Mouse (Mus musculus): ENCODE measurements at regions not wholly inside any gene's neighbourhood (a gene's known extent, or its start where the extent isn't known, plus 50 kb on each side); places are given as distances from the start of the nearest gene placed in this dataset.
A peak's percentile ranks its signal among the peaks of the same experiment; 100 is the strongest.

DNA sequence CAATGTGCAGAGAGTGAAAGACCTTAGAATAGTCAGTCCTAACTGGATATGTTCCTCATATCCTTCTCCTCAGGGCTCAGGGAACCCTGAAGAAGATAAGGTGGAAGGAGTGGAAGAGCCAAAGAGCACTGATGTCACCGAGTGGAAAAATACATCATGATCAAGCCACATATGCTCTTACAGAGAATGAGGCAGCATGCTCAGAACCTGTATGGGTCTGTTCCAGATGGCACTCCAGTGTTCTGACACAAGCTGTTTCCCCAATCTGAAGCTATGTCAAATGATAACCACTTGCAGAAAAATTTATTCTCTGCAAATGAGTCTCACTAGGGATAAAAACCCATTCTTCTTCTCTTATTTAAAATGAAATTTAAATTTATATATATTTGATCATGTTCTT, 572.6 kb upstream of the Robo2 start:
- 97% methylated on average over 1 of the region's 1 CpGs for WGBS

DNA sequence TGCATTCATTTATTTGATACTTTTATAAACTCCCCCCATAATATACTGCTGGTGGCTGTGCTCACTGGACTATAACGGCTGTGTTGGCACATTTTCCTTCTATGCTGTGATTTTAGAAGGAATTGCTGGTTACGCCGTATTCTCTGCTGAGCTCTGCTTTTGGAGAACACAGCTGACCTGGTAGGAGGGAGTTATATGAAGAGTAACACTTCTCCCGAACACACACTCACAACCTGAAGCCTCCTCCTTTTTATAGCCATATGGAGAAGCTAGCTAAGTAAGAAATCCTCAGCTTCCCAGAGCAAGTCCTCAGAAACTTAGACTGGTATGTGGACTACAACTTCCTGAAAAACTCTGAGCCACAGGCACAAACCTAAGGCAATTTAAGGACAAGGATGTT, 554.5 kb upstream of the Robo2 start:
- 91% methylated on average over 4 of the region's 4 CpGs for WGBS
- no peak overlapping the region for H3K27ac ChIP-seq
- H3K4me1 ChIP-seq (replicated peaks) = no peaks in the 10 kb centered on the region
- H3K9me3 ChIP-seq = no peaks in the 10 kb centered on the region
- H3K4me2 ChIP-seq (replicated peaks) = no peak overlapping the region
- H3K9ac ChIP-seq (replicated peaks) = no peak overlapping the region
- H3K36me3 ChIP-seq = no peaks in the 10 kb centered on the region
- H3K4me3 ChIP-seq (replicated peaks) = no peak overlapping the region
- H3K27me3 ChIP-seq = no peaks in the 10 kb centered on the region
- ATAC-seq = no peak

More for the DNA sequence above, 572.6 kb upstream of the Robo2 start:
- H3K4me1 ChIP-seq (replicated peaks) = no peaks in the 10 kb centered on the region
- no peak overlapping the region for H3K9ac ChIP-seq (replicated peaks)
- H3K36me3 ChIP-seq = no peaks in the 10 kb centered on the region
- no peak overlapping the region for H3K27ac ChIP-seq
- H3K9me3 ChIP-seq = no peaks in the 10 kb centered on the region
- ATAC-seq = no peak
- no peaks in the 10 kb centered on the region for H3K27me3 ChIP-seq
- H3K4me3 ChIP-seq (replicated peaks) = no peak overlapping the region
- no peak overlapping the region for H3K4me2 ChIP-seq (replicated peaks)

DNA sequence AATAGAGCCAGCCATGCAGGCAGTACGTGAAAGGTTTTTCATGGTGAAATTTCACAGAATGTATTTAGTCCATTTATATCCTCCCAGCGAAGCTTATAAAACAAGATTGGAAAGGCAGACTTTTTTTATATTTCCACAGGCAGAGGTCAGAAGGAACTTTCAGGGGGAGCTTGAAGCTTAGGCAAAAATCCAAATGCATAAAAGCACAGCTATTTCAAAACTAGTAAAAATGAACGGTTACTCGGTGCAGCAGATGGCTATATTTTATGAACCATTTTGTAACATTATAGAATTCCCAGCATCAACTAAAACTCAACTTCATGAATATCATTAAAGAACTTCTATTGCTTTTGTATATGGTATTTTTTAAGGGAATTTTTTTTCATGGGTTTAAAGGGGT, 518.1 kb upstream of the Robo2 start:
- Histone ChIP-seq H3K9me3 (no peaks in the 10 kb centered on the region), H3K36me3 (no peaks in the 10 kb centered on the region), H3K9ac (replicated peaks) (no peak overlapping the region), H3K27ac (no peak overlapping the region), H3K4me2 (replicated peaks) (no peak overlapping the region), H3K27me3 (no peaks in the 10 kb centered on the region), H3K4me3 (replicated peaks) (no peak overlapping the region), H3K4me1 (replicated peaks) (no peaks in the 10 kb centered on the region)
- 85% methylated on average over 4 of the region's 4 CpGs for WGBS
- ATAC-seq = no peak

DNA sequence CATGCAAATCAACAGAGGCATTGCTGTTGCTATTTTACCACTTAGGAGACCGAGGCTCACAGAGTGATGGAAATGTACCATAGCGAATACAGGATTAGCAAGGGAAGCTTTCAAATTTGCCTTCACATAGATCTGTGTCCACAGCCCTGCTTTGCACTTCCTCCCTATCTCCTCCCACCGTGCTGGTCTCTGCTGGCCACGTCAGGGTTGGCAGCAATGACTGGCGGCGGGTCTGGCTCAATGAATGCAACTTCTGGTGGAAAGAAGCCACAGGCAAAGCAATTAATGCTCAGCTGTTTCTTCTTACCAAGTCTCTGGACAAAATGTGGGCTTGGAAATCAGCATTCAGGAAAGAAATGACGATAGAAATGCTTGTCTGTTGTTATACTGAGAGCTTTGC, 489.2 kb upstream of the Robo2 start:
- Histone ChIP-seq H3K4me3 (replicated peaks) (no peak overlapping the region), H3K27me3 (no peaks in the 10 kb centered on the region), H3K36me3 (no peaks in the 10 kb centered on the region), H3K9me3 (no peaks in the 10 kb centered on the region), H3K9ac (replicated peaks) (no peak overlapping the region), H3K4me2 (replicated peaks) (no peak overlapping the region), H3K4me1 (replicated peaks) (no peaks in the 10 kb centered on the region), H3K27ac (no peak overlapping the region)
- WGBS = 52% methylated on average over 7 of the region's 7 CpGs
- no peak for ATAC-seq

DNA sequence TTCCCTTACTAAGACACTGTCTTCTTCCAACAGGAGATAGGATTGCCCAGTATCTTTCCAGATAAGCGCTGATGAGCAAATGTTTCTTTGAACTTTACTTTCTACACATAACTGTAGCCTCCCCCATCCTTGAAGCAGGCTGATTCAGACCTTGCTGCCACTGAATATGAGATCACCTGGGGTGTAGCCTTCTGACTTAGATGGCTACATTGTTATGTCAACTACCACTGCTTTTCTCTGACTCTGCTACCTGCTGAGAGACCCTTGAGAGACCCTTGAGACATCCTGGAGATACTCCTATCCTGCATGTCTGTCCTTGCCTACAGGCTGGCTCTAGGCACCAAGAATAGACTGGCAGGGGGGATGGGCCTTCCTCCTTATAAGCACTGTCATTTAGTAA, 476.1 kb upstream of the Robo2 start:
- H3K4me2 ChIP-seq (replicated peaks) = no peak overlapping the region
- ATAC-seq = no peak
- H3K27me3 ChIP-seq = no peaks in the 10 kb centered on the region
- no peaks in the 10 kb centered on the region for H3K36me3 ChIP-seq
- H3K9me3 ChIP-seq = no peaks in the 10 kb centered on the region
- no peak overlapping the region for H3K27ac ChIP-seq
- H3K4me1 ChIP-seq (replicated peaks) = no peaks in the 10 kb centered on the region
- 33% methylated on average over 1 of the region's 1 CpGs for WGBS
- no peak overlapping the region for H3K9ac ChIP-seq (replicated peaks)
- no peak overlapping the region for H3K4me3 ChIP-seq (replicated peaks)

DNA sequence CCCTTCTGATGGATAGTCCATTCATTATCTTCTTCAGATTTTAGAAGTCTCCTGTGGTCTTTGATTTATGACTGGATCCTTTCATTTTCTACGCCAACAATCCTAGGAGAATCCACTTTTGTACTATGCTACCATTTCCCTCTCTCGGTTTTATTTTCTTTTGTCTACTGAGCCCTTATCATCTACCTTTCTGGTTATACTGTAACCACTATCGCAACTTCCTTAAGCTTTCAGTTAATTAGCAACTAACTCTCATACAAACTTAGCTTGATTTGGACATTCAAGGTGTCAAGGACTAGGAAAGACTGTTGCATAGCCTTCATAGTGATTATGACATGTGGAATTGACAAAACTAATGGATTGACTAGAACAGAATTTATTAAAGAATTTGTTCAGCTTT, 467.0 kb upstream of the Robo2 start:
- Histone ChIP-seq H3K4me1 (replicated peaks) (no peaks in the 10 kb centered on the region), H3K9ac (replicated peaks) (no peak overlapping the region), H3K4me2 (replicated peaks) (no peak overlapping the region), H3K9me3 (no peaks in the 10 kb centered on the region), H3K27ac (no peak overlapping the region), H3K27me3 (no peaks in the 10 kb centered on the region), H3K4me3 (replicated peaks) (no peak overlapping the region), H3K36me3 (no peaks in the 10 kb centered on the region)
- 92% methylated on average over 3 of the region's 3 CpGs for WGBS
- no peak for ATAC-seq

DNA sequence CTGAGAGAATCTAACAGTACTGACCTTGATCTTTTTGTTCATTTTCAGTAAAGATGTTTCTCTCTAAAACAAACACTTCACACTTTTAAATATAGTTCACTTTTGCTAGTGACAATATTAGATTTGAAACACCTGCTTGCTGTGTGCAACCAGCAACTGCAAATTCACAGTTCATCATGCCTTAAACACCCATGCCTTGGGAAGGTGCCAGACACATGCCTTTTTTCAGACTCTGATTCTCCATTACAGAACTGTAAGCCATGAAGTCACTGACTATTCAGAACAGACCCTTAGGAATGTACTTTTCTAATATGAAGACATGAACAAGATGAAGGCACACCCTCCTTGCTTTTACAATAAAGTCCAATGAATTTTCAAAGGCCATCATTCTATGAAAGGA, 462.1 kb upstream of the Robo2 start:
- no peak overlapping the region for H3K4me2 ChIP-seq (replicated peaks)
- no peaks in the 10 kb centered on the region for H3K36me3 ChIP-seq
- no peak for ATAC-seq
- no peaks in the 10 kb centered on the region for H3K4me1 ChIP-seq (replicated peaks)
- H3K4me3 ChIP-seq (replicated peaks) = no peak overlapping the region
- H3K27me3 ChIP-seq = no peaks in the 10 kb centered on the region
- H3K9ac ChIP-seq (replicated peaks) = no peak overlapping the region
- no peak overlapping the region for H3K27ac ChIP-seq
- H3K9me3 ChIP-seq = no peaks in the 10 kb centered on the region

DNA sequence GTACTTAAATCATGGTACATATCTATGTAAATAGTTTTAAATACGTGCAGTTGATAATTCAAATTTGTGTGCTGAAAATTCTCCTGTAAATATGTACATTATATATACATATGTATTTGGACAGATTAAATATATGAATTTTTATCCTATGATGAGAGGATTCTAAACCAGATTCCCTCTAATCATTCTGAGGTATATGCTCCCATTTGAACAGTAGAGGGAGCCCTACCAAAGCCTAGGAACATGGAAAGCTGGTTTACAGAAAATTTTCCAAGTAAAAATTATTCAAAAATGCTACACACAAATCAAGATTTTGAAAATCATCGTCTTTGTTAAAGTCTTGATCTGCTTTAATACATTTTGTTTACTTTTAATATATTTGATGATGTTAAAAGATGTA, 446.1 kb upstream of the Robo2 start:
- no peak overlapping the region for H3K27ac ChIP-seq
- no peaks in the 10 kb centered on the region for H3K36me3 ChIP-seq
- no peak for ATAC-seq
- H3K9ac ChIP-seq (replicated peaks) = no peak overlapping the region
- H3K4me1 ChIP-seq (replicated peaks) = no peaks in the 10 kb centered on the region
- no peak overlapping the region for H3K4me2 ChIP-seq (replicated peaks)
- WGBS = 21% methylated on average over 2 of the region's 2 CpGs
- H3K9me3 ChIP-seq = no peaks in the 10 kb centered on the region
- no peaks in the 10 kb centered on the region for H3K27me3 ChIP-seq
- H3K4me3 ChIP-seq (replicated peaks) = no peak overlapping the region

DNA sequence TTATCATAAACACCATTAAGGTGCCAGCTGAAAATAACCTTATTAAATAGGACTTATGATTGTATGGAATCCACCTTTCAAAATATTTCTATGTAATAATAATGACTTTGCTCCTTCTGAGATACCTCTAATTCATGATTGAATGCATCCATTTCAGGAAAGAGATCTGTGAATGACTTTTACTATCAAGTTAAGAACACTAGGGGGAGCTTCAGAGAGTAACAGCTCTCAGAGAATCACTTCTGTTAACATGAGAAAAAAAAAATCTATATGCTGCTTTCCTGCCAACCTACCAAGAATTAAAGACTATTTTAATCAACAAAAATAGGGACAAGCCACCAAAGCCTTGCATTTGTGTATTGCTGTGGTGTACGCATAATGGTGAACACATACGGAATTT, 428.4 kb upstream of the Robo2 start:
- Histone ChIP-seq H3K27ac (no peak overlapping the region), H3K4me2 (replicated peaks) (no peak overlapping the region), H3K4me3 (replicated peaks) (no peak overlapping the region), H3K27me3 (no peaks in the 10 kb centered on the region), H3K9ac (replicated peaks) (no peak overlapping the region), H3K4me1 (replicated peaks) (no peaks in the 10 kb centered on the region), H3K9me3 (no peaks in the 10 kb centered on the region), H3K36me3 (no peaks in the 10 kb centered on the region)
- no peak for ATAC-seq
- WGBS = 95% methylated on average over 2 of the region's 2 CpGs

DNA sequence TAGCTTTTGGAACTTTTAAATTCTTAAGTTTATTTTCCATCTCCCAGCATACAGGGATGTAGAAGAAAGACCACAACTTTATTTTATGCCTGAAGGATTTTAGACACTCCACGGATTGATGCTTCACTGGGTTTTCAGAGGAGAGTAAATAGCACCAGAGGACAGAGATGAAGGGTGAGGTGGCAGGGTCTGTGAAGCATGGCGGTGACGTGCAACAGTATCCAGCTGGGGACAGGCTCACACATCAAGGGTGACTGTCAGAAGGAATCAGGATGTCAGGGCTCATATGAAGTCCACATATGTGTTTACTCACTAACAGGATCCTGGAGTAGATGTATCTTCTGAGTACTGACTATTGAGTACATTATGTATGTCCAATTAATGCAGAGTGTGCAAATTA, 402.8 kb upstream of the Robo2 start:
- Histone ChIP-seq H3K4me3 (replicated peaks) (no peak overlapping the region), H3K27me3 (no peaks in the 10 kb centered on the region), H3K36me3 (no peaks in the 10 kb centered on the region), H3K4me1 (replicated peaks) (peaks cover 5% of the 10 kb centered on the region; the same call in 1 of the 2 replicates), H3K9me3 (no peaks in the 10 kb centered on the region), H3K4me2 (replicated peaks) (no peak overlapping the region), H3K27ac (no peak overlapping the region), H3K9ac (replicated peaks) (no peak overlapping the region)
- 49% methylated on average over 3 of the region's 3 CpGs for WGBS
- ATAC-seq = no peak

DNA sequence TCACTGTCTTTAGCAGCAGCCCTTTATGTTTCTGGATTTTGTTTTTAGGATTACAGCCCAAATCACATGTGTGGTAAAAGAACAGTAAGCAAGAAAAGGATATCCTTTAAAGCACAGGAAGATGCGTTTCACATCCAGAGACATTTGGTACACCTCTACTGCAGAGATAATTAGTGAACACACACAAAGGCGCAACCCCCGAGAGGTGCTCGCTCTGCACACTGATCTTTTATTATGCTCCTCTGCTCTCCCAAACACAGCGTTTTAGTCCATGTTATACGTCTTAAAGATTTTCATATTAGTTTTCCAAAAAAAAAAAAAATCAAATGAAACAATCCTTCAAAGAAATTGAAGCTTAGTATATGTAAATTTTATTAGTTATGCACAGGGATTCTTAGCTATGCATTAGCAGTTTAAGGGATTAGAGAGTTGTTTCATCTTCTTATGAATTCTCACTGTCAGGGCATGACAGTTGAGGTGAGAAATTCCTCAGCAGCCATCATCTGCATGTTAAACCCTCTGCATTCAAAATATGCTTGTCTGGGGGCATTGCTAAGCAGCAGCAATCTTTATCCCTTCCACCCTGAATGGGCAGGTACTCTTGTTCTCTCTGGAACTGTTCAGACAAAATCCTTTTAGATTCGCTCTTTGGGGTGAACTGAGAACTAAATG, 397.7 kb upstream of the Robo2 start:
- no peak for ATAC-seq
- Histone ChIP-seq H3K36me3 (no peaks in the 10 kb centered on the region), H3K9me3 (no peaks in the 10 kb centered on the region)

DNA sequence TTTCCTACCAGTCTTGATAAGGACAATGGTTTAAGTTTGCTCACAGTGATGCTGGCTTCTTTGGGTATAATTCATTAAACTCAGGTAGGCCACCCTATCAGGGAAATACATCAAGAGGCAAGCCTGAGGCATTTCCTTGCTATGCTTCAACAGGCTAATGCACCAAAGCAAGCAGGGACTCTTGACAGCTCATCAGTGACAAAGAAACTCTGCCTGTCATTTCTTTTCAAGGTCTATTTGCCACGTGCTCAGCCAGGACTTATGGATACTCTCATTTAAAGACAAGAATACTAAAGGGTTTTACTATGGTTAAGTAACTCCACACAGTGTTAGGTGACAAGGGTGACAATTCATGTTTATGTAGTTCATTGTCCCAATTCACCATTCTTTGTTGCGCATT, 395.1 kb upstream of the Robo2 start:
- no peak overlapping the region for H3K4me2 ChIP-seq (replicated peaks)
- H3K27ac ChIP-seq = no peak overlapping the region
- H3K9ac ChIP-seq (replicated peaks) = no peak overlapping the region
- H3K27me3 ChIP-seq = no peaks in the 10 kb centered on the region
- no peaks in the 10 kb centered on the region for H3K36me3 ChIP-seq
- 31% methylated on average over 2 of the region's 2 CpGs for WGBS
- H3K4me1 ChIP-seq (replicated peaks) = peaks cover 11% of the 10 kb centered on the region; the same call in 1 of the 2 replicates
- ATAC-seq = peak; percentile 24; the same call in 1 of the 2 replicates
- no peak overlapping the region for H3K4me3 ChIP-seq (replicated peaks)
- no peaks in the 10 kb centered on the region for H3K9me3 ChIP-seq

More for the DNA sequence above, 397.7 kb upstream of the Robo2 start:
- no peaks in the 10 kb centered on the region for H3K27me3 ChIP-seq
- no peak overlapping the region for H3K4me2 ChIP-seq (replicated peaks)
- H3K4me1 ChIP-seq (replicated peaks) = peaks cover 11% of the 10 kb centered on the region; the same call in 1 of the 2 replicates
- H3K9ac ChIP-seq (replicated peaks) = no peak overlapping the region
- H3K4me3 ChIP-seq (replicated peaks) = no peak overlapping the region
- 31% methylated on average over 7 of the region's 7 CpGs for WGBS
- H3K27ac ChIP-seq = no peak overlapping the region

DNA sequence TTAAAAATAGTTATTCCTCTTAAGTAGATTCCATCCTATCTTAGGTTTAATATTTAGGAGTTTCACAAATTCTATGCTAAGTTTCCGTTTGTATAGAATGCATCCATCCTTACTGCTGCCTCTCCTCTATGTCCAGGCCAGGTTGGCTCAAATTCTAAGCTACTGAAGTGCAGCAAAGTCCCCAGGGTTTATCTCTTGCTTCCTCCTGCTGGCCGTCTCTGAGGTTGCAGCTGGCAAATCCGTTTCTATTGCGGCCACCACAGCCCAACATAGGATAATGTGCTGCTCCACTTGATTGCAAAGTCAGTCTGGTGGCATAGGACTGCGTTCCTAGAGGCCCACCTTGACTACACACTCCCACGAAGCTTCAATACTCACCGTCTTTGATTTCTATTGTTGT, 389.7 kb upstream of the Robo2 start:
- H3K9ac ChIP-seq (replicated peaks) = no peak overlapping the region
- 18% methylated on average over 7 of the region's 7 CpGs for WGBS
- H3K36me3 ChIP-seq = no peaks in the 10 kb centered on the region

More for the DNA sequence above, 389.7 kb upstream of the Robo2 start:
- Histone ChIP-seq H3K4me2 (replicated peaks) (no peak overlapping the region), H3K4me3 (replicated peaks) (no peak overlapping the region), H3K9me3 (no peaks in the 10 kb centered on the region), H3K27ac (no peak overlapping the region), H3K27me3 (no peaks in the 10 kb centered on the region), H3K4me1 (replicated peaks) (no peaks in the 10 kb centered on the region)
- peak; percentile 70 for ATAC-seq

Measured in midbrain, embryonic 13.5 days (tissue).